Mouse (Mus musculus) liver, adult 2 months (tissue): ENCODE results near the gene Apol8. TPM values are rescaled to one million over a fixed set of nuclear protein-coding genes. Genes with fewer than 3 reads are reported as not detected.
"Not testable (repeated sequence)": the region's sequence is repeated elsewhere in the genome, so short reads cannot be mapped to it uniquely, and the experiment has no call there.

Experiments used
- DNase-seq: peaks from one replicate; pipeline ENCODE4 v3.0.0-alpha.2; 2011; ENCODE audit warnings: low read depth, low spot score; ENCODE audit errors: extremely low read depth
- H3K27ac ChIP-seq: fragments of 200-500 bp; replicated peaks from 2 replicates; pipeline ENCODE4 v1.5.1; 2012; ENCODE audit warnings: low read depth, mild to moderate bottlenecking, control low read depth, inconsistent platforms, low read length; ENCODE audit not compliant: insufficient read depth
- H3K27me3 ChIP-seq: fragments of 200-500 bp; 2 replicates; pipeline ENCODE4 v1.6.1; 2012; ENCODE audit warnings: mild to moderate bottlenecking, moderate library complexity, low read length, inconsistent platforms; ENCODE audit not compliant: control insufficient read depth, insufficient read depth
- H3K36me3 ChIP-seq: fragments of 200-500 bp; 2 replicates; pipeline ENCODE4 v1.6.1; 2012; ENCODE audit warnings: low read length, inconsistent platforms; ENCODE audit not compliant: control insufficient read depth, insufficient read depth
- H3K4me1 ChIP-seq: fragments of 200-500 bp; 2 replicates; pipeline ENCODE4 v1.6.1; 2011; ENCODE audit warnings: low read length; ENCODE audit not compliant: control insufficient read depth, insufficient read depth
- H3K4me3 ChIP-seq: fragments of 200-500 bp; 2 replicates; pipeline ENCODE4 v1.5.1; 2011; ENCODE audit warnings: low read depth, mild to moderate bottlenecking, control low read depth, low read length, moderate library complexity; ENCODE audit not compliant: insufficient read depth
- H3K79me2 ChIP-seq: fragments of 200-500 bp; 2 replicates; pipeline ENCODE4 v1.6.1; 2012; ENCODE audit warnings: inconsistent platforms, mild to moderate bottlenecking, low read length, moderate library complexity; ENCODE audit not compliant: control insufficient read depth, insufficient read depth
- H3K9ac ChIP-seq: fragments of 200-500 bp; 2 replicates; pipeline ENCODE4 v1.6.1; 2012; ENCODE audit warnings: low read depth, mild to moderate bottlenecking, control low read depth, inconsistent platforms, low read length
- WGBS: fragments of 180-500 bp; shearing (Covaris S2); methylation state at CpG from one replicate; pipeline ENCODE4 v1.1.7; 2018; 5-methylcytosine and 5-hydroxymethylcytosine counted together
- polyA plus RNA-seq: library from polyadenylated mRNA; depleted of rRNA; stranded (reverse); fragments of >200 nt; gene quantifications from 2 replicates; pipeline ENCODE4 v1.2.3, GENCODE M21; 2012; rRNA removed
- total RNA-seq: library from RNA; depleted of rRNA; stranded (reverse); fragments of >200 nt; gene quantifications from 2 replicates; pipeline ENCODE4 v1.2.3, GENCODE M21; 2014; rRNA removed

The Apol8 gene
- total and polyA plus RNA-seq, 2 experiments, result 0.09 TPM; not detected in 1

GRCm38 (mm10) chr15:77705306-77705705 lies 51.5 kb downstream of the Apol8 start:
- H3K27ac ChIP-seq, H3K36me3 ChIP-seq, H3K79me2 ChIP-seq, H3K9ac ChIP-seq, H3K27me3 ChIP-seq, H3K4me3 ChIP-seq, H3K4me1 ChIP-seq, DNase-seq: not testable (repeated sequence)
- whole genome bisulfite sequencing, result 90% methylated on average over 3 of the region's 3 CpGs

DNA sequence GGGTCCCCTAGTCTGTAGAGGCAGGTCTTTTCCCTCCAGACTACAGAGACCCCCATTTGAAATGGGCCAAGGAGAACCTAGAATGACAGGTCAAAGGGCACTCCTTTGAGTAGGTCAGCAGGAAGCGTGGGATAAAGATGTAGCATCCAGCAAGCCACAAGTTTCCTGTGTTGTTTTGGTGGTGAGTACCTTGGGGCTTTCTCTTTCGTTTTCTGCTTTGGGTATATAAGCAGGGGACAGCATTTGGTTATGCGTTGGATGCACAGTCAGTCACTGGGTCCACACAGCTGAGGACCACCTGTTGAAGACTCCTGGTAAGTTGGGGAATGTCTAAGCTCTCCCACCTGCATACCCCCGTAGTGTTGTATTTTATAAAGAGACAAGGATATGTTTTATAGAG lies 58.1 kb downstream of the Apol8 start, which contains the start of gene Apol7e:
TSS of gene Apol7e (plus strand) at position 202 of the 400 bp plus-strand sequence.
- whole genome bisulfite sequencing, result 73% methylated on average over 4 of the region's 4 CpGs
- not testable (repeated sequence) for H3K27me3 ChIP-seq, H3K4me3 ChIP-seq, DNase-seq, H3K27ac ChIP-seq, H3K36me3 ChIP-seq, H3K9ac ChIP-seq, H3K79me2 ChIP-seq, H3K4me1 ChIP-seq

Other genes starting within 250 kb of the Apol8 start
- not detected in 2 replicates for gene Apol11a, start 248.7 kb downstream of the Apol8 start, total RNA-seq
- not detected in 2 replicates for gene Apol11a, start 248.7 kb downstream of the Apol8 start, polyA plus RNA-seq
- gene Apol7c, start 223.7 kb downstream of the Apol8 start, total RNA-seq, result 0.54 TPM in 1 of 2 replicates, not detected in the other
- gene Apol7c, start 223.7 kb downstream of the Apol8 start, polyA plus RNA-seq, result 0.26 and 0.42 TPM in 2 replicates
- not detected in 2 replicates for gene 1700025B11Rik, start 195.1 kb downstream of the Apol8 start, total RNA-seq
- not detected in 2 replicates for gene 1700025B11Rik, start 195.1 kb downstream of the Apol8 start, polyA plus RNA-seq
- 0.20 and 0.28 TPM in 2 replicates for gene Apol10b, start 160.9 kb downstream of the Apol8 start, total RNA-seq
- gene Apol10b, start 160.9 kb downstream of the Apol8 start, polyA plus RNA-seq, result 0.04 and 0.05 TPM in 2 replicates
- gene Gm36245, start 157.7 kb downstream of the Apol8 start, total RNA-seq, result not detected in 2 replicates
- gene Gm36245, start 157.7 kb downstream of the Apol8 start, polyA plus RNA-seq, result not detected in 2 replicates
- 0.27 and 0.37 TPM in 2 replicates for gene Apol11b, start 113.7 kb downstream of the Apol8 start, total RNA-seq
- 0.04 TPM in 1 of 2 replicates, not detected in the other for gene Apol11b, start 113.7 kb downstream of the Apol8 start, polyA plus RNA-seq
- 0.07 and 0.09 TPM in 2 replicates for gene Apol7e, start 58.1 kb downstream of the Apol8 start, total RNA-seq
- 0.26 and 0.73 TPM in 2 replicates for gene Apol7e, start 58.1 kb downstream of the Apol8 start, polyA plus RNA-seq
- 133 and 148 TPM in 2 replicates for gene Apol9b, start 28.0 kb downstream of the Apol8 start, total RNA-seq
- 125 and 174 TPM in 2 replicates for gene Apol9b, start 28.0 kb downstream of the Apol8 start, polyA plus RNA-seq
- gene Myh9, start 85.2 kb upstream of the Apol8 start, total RNA-seq, result 54.4 and 69.5 TPM in 2 replicates
- gene Myh9, start 85.2 kb upstream of the Apol8 start, polyA plus RNA-seq, result 22.5 and 24.1 TPM in 2 replicates
- 85.3 and 96.1 TPM in 2 replicates for gene Txn2, start 172.0 kb upstream of the Apol8 start, total RNA-seq
- 441 and 448 TPM in 2 replicates for gene Txn2, start 172.0 kb upstream of the Apol8 start, polyA plus RNA-seq
- gene Foxred2, start 199.7 kb upstream of the Apol8 start, total RNA-seq, result 0.13 and 0.18 TPM in 2 replicates
- gene Foxred2, start 199.7 kb upstream of the Apol8 start, polyA plus RNA-seq, result 0.16 and 0.18 TPM in 2 replicates
- 57.3 and 61.3 TPM in 2 replicates for gene Eif3d, start 213.8 kb upstream of the Apol8 start, total RNA-seq
- 92.9 and 115 TPM in 2 replicates for gene Eif3d, start 213.8 kb upstream of the Apol8 start, polyA plus RNA-seq